Mouse (Mus musculus) forebrain, embryonic 12.5 days (tissue): ENCODE measurements at regions not wholly inside any gene's neighbourhood (a gene's known extent, or its start where the extent isn't known, plus 50 kb on each side); places are given as distances from the start of the nearest gene placed in this dataset.

Experiments used
- ATAC-seq: fragments of 200-750 bp; cut with Nextera tagmentation; 2 replicates; pipeline ENCODE4 v1.8.0; 2017; ENCODE audit warnings: moderate TSS enrichment; ENCODE audit not compliant: low FRiP score
- H3K27ac ChIP-seq: fragments of 300-500 bp; sonication (generic); 2 replicates; pipeline ENCODE4 v1.5.1; 2016; ENCODE audit warnings: mild to moderate bottlenecking
- H3K27me3 ChIP-seq: fragments of 300-500 bp; sonication (generic); 2 replicates; pipeline ENCODE4 v1.6.1; 2016; ENCODE audit warnings: mild to moderate bottlenecking
- H3K36me3 ChIP-seq: fragments of 300-500 bp; sonication (generic); replicated peaks from 2 replicates; pipeline ENCODE4 v1.6.1; 2016; ENCODE audit warnings: mild to moderate bottlenecking
- H3K4me1 ChIP-seq: fragments of 300-500 bp; sonication (generic); 2 replicates; pipeline ENCODE4 v1.6.1; 2016
- H3K4me2 ChIP-seq: fragments of 300-500 bp; sonication (generic); 2 replicates; pipeline ENCODE4 v1.6.1; 2016; ENCODE audit warnings: mild to moderate bottlenecking, moderate library complexity
- H3K4me3 ChIP-seq: fragments of 300-500 bp; sonication (generic); replicated peaks from 2 replicates; pipeline ENCODE4 v1.5.1; 2016; ENCODE audit warnings: mild to moderate bottlenecking
- H3K9ac ChIP-seq: fragments of 300-500 bp; sonication (generic); 2 replicates; pipeline ENCODE4 v1.6.1; 2016; ENCODE audit warnings: mild to moderate bottlenecking
- H3K9me3 ChIP-seq: fragments of 300-500 bp; sonication (generic); 2 replicates; pipeline ENCODE4 v1.6.1; 2016
- WGBS: fragments of 180-500 bp; shearing (Covaris S2); methylation state at CpG from one replicate; pipeline ENCODE4 v1.1.7; 2016; 5-methylcytosine and 5-hydroxymethylcytosine counted together

- Histone ChIP-seq H3K9ac (no peak overlapping the region), H3K27me3 (no peaks in the 10 kb centered on the region), H3K27ac (no peak overlapping the region), H3K4me3 (no peak overlapping the region), H3K4me2 (no peak overlapping the region), H3K36me3 (no peaks in the 10 kb centered on the region), H3K9me3 (0 out of 2 replicates have a peak, but pooled peaks cover 3% of the 10 kb centered on the region), H3K4me1 (no peaks in the 10 kb centered on the region)
- 88% methylated on average over 1 of the region's 1 CpGs for WGBS
- no peak for ATAC-seq
Measured at GRCm38 (mm10) chr12:17601245-17602023, 56.8 kb downstream of the Odc1 start.

- Histone ChIP-seq H3K9me3 (0 out of 2 replicates have a peak, but pooled peaks cover 3% of the 10 kb centered on the region), H3K27me3 (no peaks in the 10 kb centered on the region), H3K4me2 (no peak overlapping the region), H3K27ac (no peak overlapping the region), H3K4me1 (no peaks in the 10 kb centered on the region), H3K36me3 (no peaks in the 10 kb centered on the region), H3K4me3 (no peak overlapping the region), H3K9ac (no peak overlapping the region)
- no peak for ATAC-seq
- 81% methylated on average over 2 of the region's 2 CpGs for WGBS
Measured at GRCm38 (mm10) chr12:17603576-17603975, 59.0 kb downstream of the Odc1 start.

- H3K4me1 ChIP-seq, result no peaks in the 10 kb centered on the region; the same call in 1 of the 2 replicates
- no peak overlapping the region for H3K9ac ChIP-seq
- 76% methylated on average over 1 of the region's 1 CpGs for WGBS
- no peaks in the 10 kb centered on the region for H3K36me3 ChIP-seq
- H3K27ac ChIP-seq, result no peak overlapping the region
- no peak overlapping the region for H3K4me2 ChIP-seq
- H3K27me3 ChIP-seq, result 0 out of 2 replicates have a peak, but pooled peaks cover 3% of the 10 kb centered on the region
- H3K9me3 ChIP-seq, result 0 out of 2 replicates have a peak, but pooled peaks cover 3% of the 10 kb centered on the region
- ATAC-seq, result no peak
- no peak overlapping the region for H3K4me3 ChIP-seq
Measured at GRCm38 (mm10) chr12:17610384-17610783, 65.8 kb downstream of the Odc1 start.

GRCm38 (mm10) chr12:17611988-17612387, 67.4 kb downstream of the Odc1 start:
- Histone ChIP-seq H3K9me3 (no peaks in the 10 kb centered on the region), H3K4me2 (no peak overlapping the region), H3K4me1 (no peaks in the 10 kb centered on the region; the same call in 1 of the 2 replicates), H3K9ac (no peak overlapping the region), H3K27ac (no peak overlapping the region), H3K4me3 (no peak overlapping the region), H3K36me3 (no peaks in the 10 kb centered on the region), H3K27me3 (0 out of 2 replicates have a peak, but pooled peaks cover 4% of the 10 kb centered on the region)
- WGBS, result 91% methylated on average over 3 of the region's 3 CpGs
- ATAC-seq, result no peak

GRCm38 (mm10) chr12:17618300-17618699, 72.4 kb upstream of the Hpcal1 start:
- H3K9ac ChIP-seq, result no peak overlapping the region
- H3K9me3 ChIP-seq, result no peaks in the 10 kb centered on the region
- H3K4me3 ChIP-seq, result no peak overlapping the region
- H3K36me3 ChIP-seq, result no peaks in the 10 kb centered on the region
- WGBS, result 36% methylated on average over 2 of the region's 2 CpGs
- H3K4me2 ChIP-seq, result no peak overlapping the region
- H3K27me3 ChIP-seq, result peaks cover 36% of the 10 kb centered on the region
- ATAC-seq, result no peak
- no peak overlapping the region for H3K27ac ChIP-seq
- peaks cover 26% of the 10 kb centered on the region for H3K4me1 ChIP-seq

DNA sequence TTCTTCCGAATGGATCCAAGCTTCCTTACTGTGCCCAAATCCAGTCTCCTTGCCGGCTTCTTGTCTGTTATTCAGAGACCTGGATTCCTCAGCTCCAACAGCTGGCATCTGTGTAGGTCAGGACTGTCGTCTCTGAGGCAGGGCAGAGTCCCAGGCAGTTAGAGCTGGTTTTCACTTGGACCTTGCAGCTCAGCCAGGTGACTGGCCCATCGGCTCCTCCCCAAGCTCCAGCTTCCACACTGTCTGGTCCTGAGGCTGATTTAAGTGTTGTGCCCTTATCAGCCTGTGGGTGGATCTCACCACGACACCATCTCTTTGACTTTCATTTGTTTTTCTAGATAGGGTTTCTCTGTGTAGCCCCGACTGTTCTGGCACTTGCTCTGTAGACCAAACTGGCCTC, 70.4 kb upstream of the Hpcal1 start:
- H3K9me3 ChIP-seq, result no peaks in the 10 kb centered on the region
- H3K36me3 ChIP-seq, result no peaks in the 10 kb centered on the region
- peaks cover 31% of the 10 kb centered on the region for H3K4me1 ChIP-seq
- H3K4me2 ChIP-seq, result no peak overlapping the region
- no peak overlapping the region for H3K9ac ChIP-seq
- ATAC-seq, result no peak
- 56% methylated on average over 6 of the region's 6 CpGs for WGBS
- no peak overlapping the region for H3K27ac ChIP-seq
- no peak overlapping the region for H3K4me3 ChIP-seq
- H3K27me3 ChIP-seq, result peaks cover 52% of the 10 kb centered on the region

DNA sequence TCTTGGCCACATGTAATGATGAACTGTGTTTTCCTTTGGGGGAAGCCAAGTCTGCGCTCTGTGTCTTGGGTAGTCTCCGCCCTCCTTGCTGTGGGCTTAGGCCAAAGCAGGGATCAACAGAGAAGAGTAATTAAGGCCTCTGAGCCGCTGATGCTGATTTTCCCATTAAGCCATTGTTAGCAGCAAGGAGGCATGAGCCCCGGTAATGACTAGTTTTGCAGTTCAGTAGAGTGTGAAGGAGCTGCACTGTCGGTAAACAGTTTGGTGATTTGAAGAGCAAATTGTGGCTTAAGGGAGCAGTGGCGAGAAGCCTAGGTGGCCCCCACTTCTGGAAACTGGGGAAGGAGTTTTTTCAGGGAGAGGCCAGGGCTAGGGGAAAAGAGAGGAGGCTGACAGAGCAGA, 69.2 kb upstream of the Hpcal1 start:
- 7% methylated on average over 6 of the region's 6 CpGs for WGBS
- Histone ChIP-seq H3K27me3 (peaks cover 57% of the 10 kb centered on the region), H3K27ac (0 out of 2 replicates have a peak overlapping the region, but pooled peaks have one; percentile 59), H3K4me1 (peaks cover 44% of the 10 kb centered on the region), H3K36me3 (no peaks in the 10 kb centered on the region), H3K9ac (no peak overlapping the region), H3K4me3 (no peak overlapping the region), H3K4me2 (no peak overlapping the region; the same call in 1 of the 2 replicates), H3K9me3 (no peaks in the 10 kb centered on the region)
- ATAC-seq, result peak; percentile 74

DNA sequence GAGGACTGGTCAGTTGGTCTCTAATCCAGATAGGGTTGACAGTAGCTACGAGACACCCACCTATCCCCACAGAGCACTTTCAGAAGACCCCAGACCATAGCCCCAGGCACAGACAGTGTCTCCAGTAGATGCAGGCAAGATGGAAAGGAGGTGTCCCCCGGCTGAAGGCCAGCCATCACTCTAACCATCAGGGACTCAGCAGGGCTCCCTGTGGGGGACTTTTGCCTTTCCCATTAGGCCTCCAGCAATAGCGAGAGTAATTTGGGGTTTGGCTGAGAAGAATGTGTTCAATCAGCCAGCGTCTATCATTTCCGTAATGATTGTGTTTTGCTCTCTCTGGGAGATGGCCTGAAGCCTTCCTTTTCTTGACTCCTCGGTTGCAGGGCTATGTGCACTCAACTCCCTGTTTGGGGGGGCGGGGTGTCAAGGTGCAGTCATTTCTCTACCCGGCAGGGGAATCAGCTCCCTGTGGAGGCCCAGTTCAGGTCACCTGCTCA, 68.1 kb upstream of the Hpcal1 start:
- no peak overlapping the region for H3K4me2 ChIP-seq
- H3K27me3 ChIP-seq, result peaks cover 58% of the 10 kb centered on the region
- H3K4me1 ChIP-seq, result peaks cover 45% of the 10 kb centered on the region
- H3K36me3 ChIP-seq, result no peaks in the 10 kb centered on the region
- no peak; the same call in 1 of the 2 replicates for ATAC-seq
- 18% methylated on average over 8 of the region's 8 CpGs for WGBS
- H3K4me3 ChIP-seq, result no peak overlapping the region
- no peak overlapping the region for H3K9ac ChIP-seq
- no peak overlapping the region for H3K27ac ChIP-seq
- no peaks in the 10 kb centered on the region for H3K9me3 ChIP-seq

- WGBS, result 8% methylated on average over 3 of the region's 3 CpGs
- no peak overlapping the region for H3K9ac ChIP-seq
- H3K4me3 ChIP-seq, result no peak overlapping the region
- H3K36me3 ChIP-seq, result no peaks in the 10 kb centered on the region
- peak; percentile 68 for ATAC-seq
- peaks cover 34% of the 10 kb centered on the region for H3K27me3 ChIP-seq
- no peak overlapping the region for H3K4me2 ChIP-seq
- no peaks in the 10 kb centered on the region for H3K9me3 ChIP-seq
- peaks cover 42% of the 10 kb centered on the region for H3K4me1 ChIP-seq
- H3K27ac ChIP-seq, result peak overlapping the region; percentile 63; the same call in 1 of the 2 replicates
Measured at GRCm38 (mm10) chr12:17626043-17626442, 64.6 kb upstream of the Hpcal1 start.

GRCm38 (mm10) chr12:17631161-17631560, 59.5 kb upstream of the Hpcal1 start:
- Histone ChIP-seq H3K27me3 (peaks cover 8% of the 10 kb centered on the region), H3K27ac (no peak overlapping the region), H3K9me3 (no peaks in the 10 kb centered on the region), H3K4me1 (peaks cover 8% of the 10 kb centered on the region), H3K4me2 (no peak overlapping the region), H3K36me3 (no peaks in the 10 kb centered on the region), H3K4me3 (no peak overlapping the region), H3K9ac (no peak overlapping the region)
- 97% methylated on average over 2 of the region's 2 CpGs for WGBS
- no peak for ATAC-seq

DNA sequence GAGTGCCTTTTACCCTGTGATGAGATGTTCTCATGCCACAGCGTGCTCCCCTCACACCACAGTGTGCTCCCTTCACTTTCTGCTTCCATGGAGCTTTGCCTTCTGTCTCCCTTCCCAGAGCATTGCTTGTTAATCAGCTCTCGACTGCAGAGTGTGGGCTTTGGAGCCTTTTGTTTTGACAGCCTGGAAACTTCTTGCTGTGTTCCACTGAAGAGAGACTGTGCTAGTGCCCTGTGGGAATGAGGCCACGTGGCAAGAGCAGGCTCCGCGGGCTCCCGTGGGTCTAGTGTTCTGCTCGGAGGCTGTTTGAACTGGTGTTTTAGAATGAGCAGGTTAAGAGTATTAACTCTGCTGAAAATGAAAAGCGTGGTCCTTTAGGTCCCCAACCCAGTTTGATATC, 54.5 kb upstream of the Hpcal1 start:
- Histone ChIP-seq H3K4me1 (0 out of 2 replicates have a peak, but pooled peaks cover 3% of the 10 kb centered on the region), H3K9me3 (no peaks in the 10 kb centered on the region), H3K36me3 (no peaks in the 10 kb centered on the region), H3K4me3 (no peak overlapping the region), H3K9ac (no peak overlapping the region), H3K27ac (no peak overlapping the region), H3K4me2 (no peak overlapping the region), H3K27me3 (no peaks in the 10 kb centered on the region)
- ATAC-seq, result no peak
- 66% methylated on average over 8 of the region's 8 CpGs for WGBS

DNA sequence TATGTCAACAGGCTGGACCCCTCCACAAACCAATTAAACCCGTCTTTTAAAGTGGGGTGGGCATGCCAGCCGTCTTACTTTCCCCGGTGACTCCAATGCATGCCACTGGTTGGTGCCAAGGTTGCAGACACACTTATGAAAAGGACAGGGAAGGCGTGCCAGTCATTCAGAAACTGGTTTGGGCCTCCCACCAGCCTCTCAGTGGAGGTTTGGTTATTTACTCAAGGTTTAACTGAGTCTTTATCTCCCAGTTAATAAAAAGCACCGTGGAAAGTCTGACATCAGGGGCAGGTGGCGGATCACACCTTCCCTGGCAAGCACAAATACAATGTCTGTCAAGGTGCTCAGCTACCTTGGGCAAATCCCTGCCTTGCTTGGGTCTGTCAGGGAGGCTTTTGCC, 54.1 kb upstream of the Hpcal1 start:
- 82% methylated on average over 6 of the region's 6 CpGs for WGBS
- no peak overlapping the region for H3K4me2 ChIP-seq
- H3K4me3 ChIP-seq, result no peak overlapping the region
- H3K36me3 ChIP-seq, result no peaks in the 10 kb centered on the region
- 0 out of 2 replicates have a peak, but pooled peaks cover 3% of the 10 kb centered on the region for H3K4me1 ChIP-seq
- H3K9me3 ChIP-seq, result no peaks in the 10 kb centered on the region
- H3K27ac ChIP-seq, result no peak overlapping the region
- no peaks in the 10 kb centered on the region for H3K27me3 ChIP-seq
- H3K9ac ChIP-seq, result no peak overlapping the region
- no peak for ATAC-seq
